Mouse (Mus musculus) E14TG2a.4 (cell line): Measurements from ENCODE around the gene Gm11037.

Experiments
- CTCF ChIP-seq: conservative IDR thresholded peaks from 2 replicates; pipeline ENCODE4 v1.5.1; 2014; ENCODE audit warnings: low read length
- NANOG ChIP-seq: IDR thresholded peaks from 2 replicates; pipeline ENCODE4 v1.6.1; 2014; ENCODE audit warnings: borderline replicate concordance, low read length, mixed read lengths

- TF ChIP-seq CTCF = no peak
- TF ChIP-seq NANOG = no peak
These were observed 7.2 kb downstream of the Gm11037 start for GRCm38 (mm10) chr2:131140533-131140905.
